Mouse (Mus musculus): ENCODE measurements at regions not wholly inside any gene's neighbourhood (a gene's known extent, or its start where the extent isn't known, plus 50 kb on each side); places are given as distances from the start of the nearest gene placed in this dataset.
"Not testable (repeated sequence)": the region's sequence is repeated elsewhere in the genome, so short reads cannot be mapped to it uniquely, and the experiment has no call there.

- DNase-seq = peak; percentile 71
- no peak overlapping the region for H3K9ac ChIP-seq
- H3K9me3 ChIP-seq (ENCODE audit: low read depth, low read length) = no peaks in the 10 kb centered on the region
- TF ChIP-seq CTCF (IDR thresholded peaks at IDR 0.05; ENCODE audit: low read depth) = no peak
- peak; percentile 84 for ATAC-seq (ENCODE audit: insufficient read depth)
- H3K27me3 ChIP-seq (ENCODE audit: insufficient read depth, low read length) = no peaks in the 10 kb centered on the region
- no peaks in the 10 kb centered on the region for H3K36me3 ChIP-seq (ENCODE audit: insufficient read depth)
- H3K4me3 ChIP-seq (ENCODE audit: low read depth, low read length) = no peak overlapping the region
- no peak overlapping the region for H3K4me2 ChIP-seq
- no peaks in the 10 kb centered on the region for H3K4me1 ChIP-seq (ENCODE audit: insufficient read depth)
- 39% methylated on average over 6 of the region's 6 CpGs for WGBS
- no peak overlapping the region for H3K27ac ChIP-seq (ENCODE audit: low read depth)
Observed at GRCm38 (mm10) chr14:89642836-89643235, 1171.6 kb upstream of the Pcdh20 start.

GRCm38 (mm10) chr14:89639322-89639721 is 1168.1 kb upstream of the Pcdh20 start:
- H3K4me3 ChIP-seq (ENCODE audit: low read depth, low read length) = no peak overlapping the region
- H3K4me2 ChIP-seq = no peak overlapping the region
- H3K9me3 ChIP-seq (ENCODE audit: low read depth, low read length) = no peaks in the 10 kb centered on the region
- H3K9ac ChIP-seq = no peak overlapping the region
- H3K27me3 ChIP-seq (ENCODE audit: insufficient read depth, low read length) = no peaks in the 10 kb centered on the region
- WGBS = 64% methylated on average over 6 of the region's 6 CpGs
- peak; percentile 51; the same call in 1 of the 2 replicates for ATAC-seq (ENCODE audit: insufficient read depth)
- DNase-seq = peak; percentile 35
- H3K27ac ChIP-seq (ENCODE audit: low read depth) = no peak overlapping the region
- no peaks in the 10 kb centered on the region for H3K4me1 ChIP-seq (ENCODE audit: insufficient read depth)
- TF ChIP-seq CTCF (IDR thresholded peaks at IDR 0.05; ENCODE audit: low read depth) = no peak
- no peaks in the 10 kb centered on the region for H3K36me3 ChIP-seq (ENCODE audit: insufficient read depth)

- Histone ChIP-seq H3K4me3 (ENCODE audit: low read depth, low read length) (no peak overlapping the region), H3K27me3 (ENCODE audit: insufficient read depth, low read length) (no peaks in the 10 kb centered on the region), H3K27ac (ENCODE audit: low read depth) (no peak overlapping the region), H3K9ac (no peak overlapping the region), H3K9me3 (ENCODE audit: low read depth, low read length) (no peaks in the 10 kb centered on the region), H3K4me1 (ENCODE audit: insufficient read depth) (no peaks in the 10 kb centered on the region), H3K36me3 (ENCODE audit: insufficient read depth) (no peaks in the 10 kb centered on the region), H3K4me2 (no peak overlapping the region)
- no peak for DNase-seq
- WGBS = 57% methylated on average over 2 of the region's 2 CpGs
- no peak for TF ChIP-seq CTCF (IDR thresholded peaks at IDR 0.05; ENCODE audit: low read depth)
- ATAC-seq (ENCODE audit: insufficient read depth) = no peak
Observed at GRCm38 (mm10) chr14:89636689-89637088, 1165.5 kb upstream of the Pcdh20 start.

GRCm38 (mm10) chr14:89634559-89635124 is 1163.4 kb upstream of the Pcdh20 start:
- ATAC-seq (ENCODE audit: insufficient read depth) = no peak
- TF ChIP-seq CTCF (IDR thresholded peaks at IDR 0.05; ENCODE audit: low read depth) = no peak
- Histone ChIP-seq H3K36me3 (ENCODE audit: insufficient read depth) (no peaks in the 10 kb centered on the region), H3K4me3 (ENCODE audit: low read depth, low read length) (no peak overlapping the region), H3K27me3 (ENCODE audit: insufficient read depth, low read length) (no peaks in the 10 kb centered on the region), H3K27ac (ENCODE audit: low read depth) (no peak overlapping the region), H3K9ac (no peak overlapping the region), H3K4me2 (no peak overlapping the region), H3K9me3 (ENCODE audit: low read depth, low read length) (no peaks in the 10 kb centered on the region), H3K4me1 (ENCODE audit: insufficient read depth) (no peaks in the 10 kb centered on the region)
- 29% methylated on average over 1 of the region's 1 CpGs for WGBS
- no peak for DNase-seq

GRCm38 (mm10) chr14:89633654-89634053 is 1162.5 kb upstream of the Pcdh20 start:
- no peaks in the 10 kb centered on the region for H3K9me3 ChIP-seq (ENCODE audit: low read depth, low read length)
- no peak overlapping the region for H3K4me3 ChIP-seq (ENCODE audit: low read depth, low read length)
- no peaks in the 10 kb centered on the region for H3K36me3 ChIP-seq (ENCODE audit: insufficient read depth)
- 87% methylated on average over 1 of the region's 1 CpGs for WGBS
- ATAC-seq (ENCODE audit: insufficient read depth) = no peak
- TF ChIP-seq CTCF (IDR thresholded peaks at IDR 0.05; ENCODE audit: low read depth) = no peak
- H3K4me1 ChIP-seq (ENCODE audit: insufficient read depth) = no peaks in the 10 kb centered on the region
- no peak overlapping the region for H3K9ac ChIP-seq
- no peak overlapping the region for H3K27ac ChIP-seq (ENCODE audit: low read depth)
- no peak overlapping the region for H3K4me2 ChIP-seq
- no peak for DNase-seq
- H3K27me3 ChIP-seq (ENCODE audit: insufficient read depth, low read length) = no peaks in the 10 kb centered on the region

GRCm38 (mm10) chr14:89610670-89611069 is 1139.5 kb upstream of the Pcdh20 start:
- Histone ChIP-seq H3K4me3 (ENCODE audit: low read depth, low read length) (no peak overlapping the region), H3K4me1 (ENCODE audit: insufficient read depth) (no peaks in the 10 kb centered on the region), H3K9me3 (ENCODE audit: low read depth, low read length) (no peaks in the 10 kb centered on the region), H3K27me3 (ENCODE audit: insufficient read depth, low read length) (no peaks in the 10 kb centered on the region), H3K27ac (ENCODE audit: low read depth) (no peak overlapping the region), H3K9ac (no peak overlapping the region), H3K36me3 (ENCODE audit: insufficient read depth) (no peaks in the 10 kb centered on the region), H3K4me2 (no peak overlapping the region)
- DNase-seq (peak; percentile 5), ATAC-seq (ENCODE audit: insufficient read depth) (no peak)
- WGBS = 63% methylated on average over 2 of the region's 2 CpGs
- no peak for TF ChIP-seq CTCF (IDR thresholded peaks at IDR 0.05; ENCODE audit: low read depth)

- not testable (repeated sequence) for H3K36me3 ChIP-seq (ENCODE audit: insufficient read depth); H3K27me3 ChIP-seq (ENCODE audit: insufficient read depth, low read length); H3K4me2 ChIP-seq; H3K4me3 ChIP-seq (ENCODE audit: low read depth, low read length); H3K9ac ChIP-seq; H3K9me3 ChIP-seq (ENCODE audit: low read depth, low read length); H3K4me1 ChIP-seq (ENCODE audit: insufficient read depth)
- H3K27ac ChIP-seq (ENCODE audit: low read depth) = peak overlapping the region; percentile 46; the same call in 1 of the 2 replicates
- peak; percentile 88; the same call in 1 of the 2 replicates for ATAC-seq (ENCODE audit: insufficient read depth)
- DNase-seq = peak; percentile 12
- WGBS = 38% methylated on average over 9 of the region's 10 CpGs
Observed at GRCm38 (mm10) chr14:89609666-89610448, 1138.7 kb upstream of the Pcdh20 start.
